Mouse (Mus musculus): ENCODE results near the gene Lrrfip2. TPM values are rescaled to one million over a fixed set of nuclear protein-coding genes. Genes with fewer than 3 reads are reported as not detected.

Lrrfip2 gene
- total and polyA plus RNA-seq, 2 experiments = 9.7 to 37.8 TPM

- H3K9ac ChIP-seq (ENCODE audit: low read depth, low read length) = no peak overlapping the region
- no peak for DNase-seq (ENCODE audit: extremely low read depth, low read depth, low spot score)
- TF ChIP-seq POLR2A (IDR thresholded peaks at IDR 0.05; ENCODE audit: extremely low read depth, insufficient read depth, low read length) = no peak
- no peak for TF ChIP-seq CTCF (IDR thresholded peaks at IDR 0.05; ENCODE audit: low read depth, low read length)
- no peak overlapping the region for H3K4me3 ChIP-seq (ENCODE audit: insufficient read depth, low read depth, low read length)
- no peaks in the 10 kb centered on the region for H3K36me3 ChIP-seq (ENCODE audit: control insufficient read depth, insufficient read depth, low read length)
- H3K4me1 ChIP-seq (ENCODE audit: control insufficient read depth, insufficient read depth, low read length) = peaks cover 17% of the 10 kb centered on the region
- 97% methylated on average over 3 of the region's 3 CpGs for WGBS
- no peak overlapping the region for H3K27ac ChIP-seq (replicated peaks; ENCODE audit: insufficient read depth, low read depth, low read length)
- no peaks in the 10 kb centered on the region for H3K27me3 ChIP-seq (ENCODE audit: control insufficient read depth, insufficient read depth, low read length)
- H3K79me2 ChIP-seq (ENCODE audit: control insufficient read depth, insufficient read depth, low read length) = peaks cover 21% of the 10 kb centered on the region
Measured at GRCm38 (mm10) chr9:111153026-111153425, 35.6 kb downstream of the Lrrfip2 start.

GRCm38 (mm10) chr9:111155764-111156458, 38.5 kb downstream of the Lrrfip2 start:
- WGBS = 63% methylated on average over 11 of the region's 11 CpGs
- no peak overlapping the region for H3K9ac ChIP-seq (ENCODE audit: low read depth, low read length)
- no peak overlapping the region for H3K27ac ChIP-seq (replicated peaks; ENCODE audit: insufficient read depth, low read depth, low read length)
- no peak overlapping the region for H3K4me3 ChIP-seq (ENCODE audit: insufficient read depth, low read depth, low read length)
- peaks cover 5% of the 10 kb centered on the region for H3K4me1 ChIP-seq (ENCODE audit: control insufficient read depth, insufficient read depth, low read length)
- peak; percentile 60 for DNase-seq (ENCODE audit: extremely low read depth, low read depth, low spot score)
- no peaks in the 10 kb centered on the region for H3K27me3 ChIP-seq (ENCODE audit: control insufficient read depth, insufficient read depth, low read length)
- H3K36me3 ChIP-seq (ENCODE audit: control insufficient read depth, insufficient read depth, low read length) = no peaks in the 10 kb centered on the region
- peaks cover 22% of the 10 kb centered on the region for H3K79me2 ChIP-seq (ENCODE audit: control insufficient read depth, insufficient read depth, low read length)
- TF ChIP-seq CTCF (IDR thresholded peaks at IDR 0.05; ENCODE audit: low read depth, low read length) = no peak; the same call in 1 of the 2 replicates

GRCm38 (mm10) chr9:111159562-111159961, 42.2 kb downstream of the Lrrfip2 start:
- Histone ChIP-seq H3K4me1 (ENCODE audit: control insufficient read depth, insufficient read depth, low read length) (peaks cover 4% of the 10 kb centered on the region), H3K79me2 (ENCODE audit: control insufficient read depth, insufficient read depth, low read length) (peaks cover 25% of the 10 kb centered on the region), H3K27me3 (ENCODE audit: control insufficient read depth, insufficient read depth, low read length) (no peaks in the 10 kb centered on the region), H3K9ac (ENCODE audit: low read depth, low read length) (no peak overlapping the region), H3K36me3 (ENCODE audit: control insufficient read depth, insufficient read depth, low read length) (peaks cover 10% of the 10 kb centered on the region), H3K4me3 (ENCODE audit: insufficient read depth, low read depth, low read length) (no peak overlapping the region), H3K27ac (replicated peaks; ENCODE audit: insufficient read depth, low read depth, low read length) (no peak overlapping the region)
- 52% methylated on average over 1 of the region's 1 CpGs for WGBS
- no peak for TF ChIP-seq CTCF (IDR thresholded peaks at IDR 0.05; ENCODE audit: low read depth, low read length)
- no peak for TF ChIP-seq POLR2A (IDR thresholded peaks at IDR 0.05; ENCODE audit: extremely low read depth, insufficient read depth, low read length)
- DNase-seq (ENCODE audit: extremely low read depth, low read depth, low spot score) = no peak

GRCm38 (mm10) chr9:111161213-111161612, 43.8 kb downstream of the Lrrfip2 start:
- peaks cover 10% of the 10 kb centered on the region for H3K36me3 ChIP-seq (ENCODE audit: control insufficient read depth, insufficient read depth, low read length)
- no peak overlapping the region for H3K27ac ChIP-seq (replicated peaks; ENCODE audit: insufficient read depth, low read depth, low read length)
- DNase-seq (ENCODE audit: extremely low read depth, low read depth, low spot score) = no peak
- no peak overlapping the region for H3K9ac ChIP-seq (ENCODE audit: low read depth, low read length)
- H3K4me1 ChIP-seq (ENCODE audit: control insufficient read depth, insufficient read depth, low read length) = peaks cover under 1% of the 10 kb centered on the region; the same call in 1 of the 2 replicates
- H3K27me3 ChIP-seq (ENCODE audit: control insufficient read depth, insufficient read depth, low read length) = no peaks in the 10 kb centered on the region
- no peak for TF ChIP-seq CTCF (IDR thresholded peaks at IDR 0.05; ENCODE audit: low read depth, low read length)
- no peak for TF ChIP-seq POLR2A (IDR thresholded peaks at IDR 0.05; ENCODE audit: extremely low read depth, insufficient read depth, low read length)
- 87% methylated on average over 14 of the region's 14 CpGs for WGBS
- H3K79me2 ChIP-seq (ENCODE audit: control insufficient read depth, insufficient read depth, low read length) = peaks cover 23% of the 10 kb centered on the region
- no peak overlapping the region for H3K4me3 ChIP-seq (ENCODE audit: insufficient read depth, low read depth, low read length)

GRCm38 (mm10) chr9:111166612-111167011, 49.2 kb downstream of the Lrrfip2 start:
- TF ChIP-seq CTCF (IDR thresholded peaks at IDR 0.05; ENCODE audit: low read depth, low read length) (no peak), POLR2A (IDR thresholded peaks at IDR 0.05; ENCODE audit: extremely low read depth, insufficient read depth, low read length) (no peak)
- Histone ChIP-seq H3K27ac (replicated peaks; ENCODE audit: insufficient read depth, low read depth, low read length) (no peak overlapping the region), H3K4me3 (ENCODE audit: insufficient read depth, low read depth, low read length) (no peak overlapping the region), H3K9ac (ENCODE audit: low read depth, low read length) (no peak overlapping the region), H3K4me1 (ENCODE audit: control insufficient read depth, insufficient read depth, low read length) (no peaks in the 10 kb centered on the region), H3K36me3 (ENCODE audit: control insufficient read depth, insufficient read depth, low read length) (peaks cover 10% of the 10 kb centered on the region), H3K27me3 (ENCODE audit: control insufficient read depth, insufficient read depth, low read length) (no peaks in the 10 kb centered on the region), H3K79me2 (ENCODE audit: control insufficient read depth, insufficient read depth, low read length) (peaks cover 15% of the 10 kb centered on the region; the same call in 1 of the 2 replicates)
- WGBS = 38% methylated on average over 4 of the region's 4 CpGs
- peak; percentile 54 for DNase-seq (ENCODE audit: extremely low read depth, low read depth, low spot score)

GRCm38 (mm10) chr9:111170430-111170829, 53.0 kb downstream of the Lrrfip2 start:
- no peaks in the 10 kb centered on the region for H3K27me3 ChIP-seq (ENCODE audit: control insufficient read depth, insufficient read depth, low read length)
- H3K9ac ChIP-seq (ENCODE audit: low read depth, low read length) = no peak overlapping the region
- no peak for TF ChIP-seq POLR2A (IDR thresholded peaks at IDR 0.05; ENCODE audit: extremely low read depth, insufficient read depth, low read length)
- TF ChIP-seq CTCF (IDR thresholded peaks at IDR 0.05; ENCODE audit: low read depth, low read length) = no peak
- DNase-seq (ENCODE audit: extremely low read depth, low read depth, low spot score) = no peak
- WGBS = 51% methylated on average over 3 of the region's 3 CpGs
- H3K4me1 ChIP-seq (ENCODE audit: control insufficient read depth, insufficient read depth, low read length) = peaks cover 2% of the 10 kb centered on the region; the same call in 1 of the 2 replicates
- H3K27ac ChIP-seq (replicated peaks; ENCODE audit: insufficient read depth, low read depth, low read length) = no peak overlapping the region
- H3K36me3 ChIP-seq (ENCODE audit: control insufficient read depth, insufficient read depth, low read length) = peaks cover 2% of the 10 kb centered on the region; the same call in 1 of the 2 replicates
- no peak overlapping the region for H3K4me3 ChIP-seq (ENCODE audit: insufficient read depth, low read depth, low read length)
- H3K79me2 ChIP-seq (ENCODE audit: control insufficient read depth, insufficient read depth, low read length) = peaks cover 9% of the 10 kb centered on the region; the same call in 1 of the 2 replicates

All from liver, adult 2 months (tissue).